Mouse (Mus musculus): ENCODE results near the gene Plekhn1. TPM values are rescaled to one million over a fixed set of nuclear protein-coding genes. Genes with fewer than 3 reads are reported as not detected.

The Plekhn1 gene
- polyA plus RNA-seq, 1 experiment from 2014 or later = 20.1 TPM

- Histone ChIP-seq H3K4me2 (ENCODE audit: low read depth, severe bottlenecking) (no peak overlapping the region), H3K36me3 (ENCODE audit: control insufficient read depth, insufficient read depth, low read length) (no peaks in the 10 kb centered on the region), H3K9ac (ENCODE audit: low read length) (no peak overlapping the region), H3K27me3 (ENCODE audit: control insufficient read depth, insufficient read depth, low read length) (no peaks in the 10 kb centered on the region), H3K27ac (replicated peaks; ENCODE audit: low read depth, low read length) (no peak overlapping the region), H3K4me1 (ENCODE audit: control insufficient read depth, insufficient read depth, low read length) (no peaks in the 10 kb centered on the region), H3K9me3 (ENCODE audit: control insufficient read depth, low read length) (no peaks in the 10 kb centered on the region), H3K4me3 (ENCODE audit: low read depth, low read length) (no peak overlapping the region)
- WGBS = 93% methylated on average over 11 of the region's 11 CpGs
- ATAC-seq (ENCODE audit: insufficient number of reproducible peaks, low FRiP score, low TSS enrichment, low read depth) (no peak), DNase-seq (ENCODE audit: low spot score) (no peak)
Measured at GRCm38 (mm10) chr4:156219936-156220335, 14.7 kb downstream of the Plekhn1 start.

- no peak for ATAC-seq (ENCODE audit: insufficient number of reproducible peaks, low FRiP score, low TSS enrichment, low read depth)
- Histone ChIP-seq H3K4me3 (ENCODE audit: low read depth, low read length) (no peak overlapping the region), H3K4me2 (ENCODE audit: low read depth, severe bottlenecking) (no peak overlapping the region), H3K4me1 (ENCODE audit: control insufficient read depth, insufficient read depth, low read length) (no peaks in the 10 kb centered on the region), H3K9me3 (ENCODE audit: control insufficient read depth, low read length) (no peaks in the 10 kb centered on the region), H3K27ac (replicated peaks; ENCODE audit: low read depth, low read length) (no peak overlapping the region), H3K9ac (ENCODE audit: low read length) (no peak overlapping the region), H3K27me3 (ENCODE audit: control insufficient read depth, insufficient read depth, low read length) (no peaks in the 10 kb centered on the region), H3K36me3 (ENCODE audit: control insufficient read depth, insufficient read depth, low read length) (no peaks in the 10 kb centered on the region)
- DNase-seq (ENCODE audit: low spot score) = no peak
- WGBS = 79% methylated on average over 16 of the region's 16 CpGs
Measured at GRCm38 (mm10) chr4:156217838-156218237, 16.8 kb downstream of the Plekhn1 start.

GRCm38 (mm10) chr4:156217022-156217669 is 17.5 kb downstream of the Plekhn1 start:
- no peak for ATAC-seq (ENCODE audit: insufficient number of reproducible peaks, low FRiP score, low TSS enrichment, low read depth)
- Histone ChIP-seq H3K9me3 (ENCODE audit: control insufficient read depth, low read length) (no peaks in the 10 kb centered on the region), H3K4me3 (ENCODE audit: low read depth, low read length) (no peak overlapping the region), H3K27ac (replicated peaks; ENCODE audit: low read depth, low read length) (no peak overlapping the region), H3K4me1 (ENCODE audit: control insufficient read depth, insufficient read depth, low read length) (no peaks in the 10 kb centered on the region), H3K4me2 (ENCODE audit: low read depth, severe bottlenecking) (no peak overlapping the region), H3K27me3 (ENCODE audit: control insufficient read depth, insufficient read depth, low read length) (no peaks in the 10 kb centered on the region), H3K36me3 (ENCODE audit: control insufficient read depth, insufficient read depth, low read length) (no peaks in the 10 kb centered on the region), H3K9ac (ENCODE audit: low read length) (no peak overlapping the region)
- DNase-seq (ENCODE audit: low spot score) = no peak
- 82% methylated on average over 16 of the region's 16 CpGs for WGBS

- Histone ChIP-seq H3K36me3 (ENCODE audit: control insufficient read depth, insufficient read depth, low read length) (no peaks in the 10 kb centered on the region), H3K4me3 (ENCODE audit: low read depth, low read length) (no peak overlapping the region), H3K27me3 (ENCODE audit: control insufficient read depth, insufficient read depth, low read length) (no peaks in the 10 kb centered on the region), H3K27ac (replicated peaks; ENCODE audit: low read depth, low read length) (no peak overlapping the region), H3K9me3 (ENCODE audit: control insufficient read depth, low read length) (no peaks in the 10 kb centered on the region), H3K4me2 (ENCODE audit: low read depth, severe bottlenecking) (no peak overlapping the region), H3K9ac (ENCODE audit: low read length) (no peak overlapping the region), H3K4me1 (ENCODE audit: control insufficient read depth, insufficient read depth, low read length) (no peaks in the 10 kb centered on the region)
- no peak for DNase-seq (ENCODE audit: low spot score)
- no peak for ATAC-seq (ENCODE audit: insufficient number of reproducible peaks, low FRiP score, low TSS enrichment, low read depth)
- 88% methylated on average over 2 of the region's 2 CpGs for WGBS
Measured at GRCm38 (mm10) chr4:156216196-156216595, 18.5 kb downstream of the Plekhn1 start.

- Histone ChIP-seq H3K27ac (replicated peaks; ENCODE audit: low read depth, low read length) (no peak within 1 kb of the TSS), H3K4me1 (ENCODE audit: control insufficient read depth, insufficient read depth, low read length) (no peaks in the 10 kb centered on the region), H3K27me3 (ENCODE audit: control insufficient read depth, insufficient read depth, low read length) (no peaks in the 10 kb centered on the region), H3K4me3 (ENCODE audit: low read depth, low read length) (no peak within 1 kb of the TSS), H3K4me2 (ENCODE audit: low read depth, severe bottlenecking) (no peak within 1 kb of the TSS), H3K9me3 (ENCODE audit: control insufficient read depth, low read length) (no peaks in the 10 kb centered on the region), H3K9ac (ENCODE audit: low read length) (no peak within 1 kb of the TSS), H3K36me3 (ENCODE audit: control insufficient read depth, insufficient read depth, low read length) (no peaks in the 10 kb centered on the region)
- 75% methylated on average over 4 of the region's 4 CpGs for WGBS
- no peak for ATAC-seq (ENCODE audit: insufficient number of reproducible peaks, low FRiP score, low TSS enrichment, low read depth)
- no peak for DNase-seq (ENCODE audit: low spot score)
Measured at GRCm38 (mm10) chr4:156215649-156216048, 19.0 kb downstream of the Plekhn1 start, which contains the start of gene Perm1. Gene Perm1, plus strand, starts transcription at chr4:156215868.

GRCm38 (mm10) chr4:156213134-156213533 is 21.5 kb downstream of the Plekhn1 start:
- H3K36me3 ChIP-seq (ENCODE audit: control insufficient read depth, insufficient read depth, low read length) = no peaks in the 10 kb centered on the region
- H3K4me3 ChIP-seq (ENCODE audit: low read depth, low read length) = no peak overlapping the region
- DNase-seq (ENCODE audit: low spot score) = no peak
- no peak overlapping the region for H3K9ac ChIP-seq (ENCODE audit: low read length)
- ATAC-seq (ENCODE audit: insufficient number of reproducible peaks, low FRiP score, low TSS enrichment, low read depth) = no peak
- no peak overlapping the region for H3K4me2 ChIP-seq (ENCODE audit: low read depth, severe bottlenecking)
- H3K4me1 ChIP-seq (ENCODE audit: control insufficient read depth, insufficient read depth, low read length) = no peaks in the 10 kb centered on the region
- no peak overlapping the region for H3K27ac ChIP-seq (replicated peaks; ENCODE audit: low read depth, low read length)
- H3K9me3 ChIP-seq (ENCODE audit: control insufficient read depth, low read length) = no peaks in the 10 kb centered on the region
- WGBS = 91% methylated on average over 13 of the region's 13 CpGs
- no peaks in the 10 kb centered on the region for H3K27me3 ChIP-seq (ENCODE audit: control insufficient read depth, insufficient read depth, low read length)

GRCm38 (mm10) chr4:156209963-156210635 is 24.6 kb downstream of the Plekhn1 start:
- ATAC-seq (ENCODE audit: insufficient number of reproducible peaks, low FRiP score, low TSS enrichment, low read depth) (no peak), DNase-seq (ENCODE audit: low spot score) (no peak)
- H3K4me1 ChIP-seq (ENCODE audit: control insufficient read depth, insufficient read depth, low read length) = no peaks in the 10 kb centered on the region
- H3K4me2 ChIP-seq (ENCODE audit: low read depth, severe bottlenecking) = no peak overlapping the region
- H3K27me3 ChIP-seq (ENCODE audit: control insufficient read depth, insufficient read depth, low read length) = 0 out of 2 replicates have a peak, but pooled peaks cover 3% of the 10 kb centered on the region
- H3K27ac ChIP-seq (replicated peaks; ENCODE audit: low read depth, low read length) = no peak overlapping the region
- H3K36me3 ChIP-seq (ENCODE audit: control insufficient read depth, insufficient read depth, low read length) = no peaks in the 10 kb centered on the region
- H3K4me3 ChIP-seq (ENCODE audit: low read depth, low read length) = no peak overlapping the region
- WGBS = 71% methylated on average over 13 of the region's 13 CpGs
- H3K9me3 ChIP-seq (ENCODE audit: control insufficient read depth, low read length) = no peaks in the 10 kb centered on the region
- no peak overlapping the region for H3K9ac ChIP-seq (ENCODE audit: low read length)

- Histone ChIP-seq H3K27me3 (ENCODE audit: control insufficient read depth, insufficient read depth, low read length) (peaks cover 11% of the 10 kb centered on the region), H3K4me1 (ENCODE audit: control insufficient read depth, insufficient read depth, low read length) (0 out of 2 replicates have a peak, but pooled peaks cover 1% of the 10 kb centered on the region), H3K36me3 (ENCODE audit: control insufficient read depth, insufficient read depth, low read length) (no peaks in the 10 kb centered on the region), H3K4me3 (ENCODE audit: low read depth, low read length) (no peak overlapping the region), H3K9me3 (ENCODE audit: control insufficient read depth, low read length) (no peaks in the 10 kb centered on the region), H3K4me2 (ENCODE audit: low read depth, severe bottlenecking) (no peak overlapping the region), H3K27ac (replicated peaks; ENCODE audit: low read depth, low read length) (no peak overlapping the region), H3K9ac (ENCODE audit: low read length) (no peak overlapping the region)
- WGBS = 90% methylated on average over 4 of the region's 4 CpGs
- DNase-seq (ENCODE audit: low spot score) = no peak
- ATAC-seq (ENCODE audit: insufficient number of reproducible peaks, low FRiP score, low TSS enrichment, low read depth) = no peak
Measured at GRCm38 (mm10) chr4:156208872-156209271, 25.8 kb downstream of the Plekhn1 start.
